Mouse (Mus musculus): ENCODE results near the gene Iqgap1. TPM values are rescaled to one million over a fixed set of nuclear protein-coding genes. Genes with fewer than 3 reads are reported as not detected.
A peak's percentile ranks its signal among the peaks of the same experiment; 100 is the strongest.

Gene Iqgap1
- total and polyA plus RNA-seq, 3 experiments = 20.6 to 87.9 (median 58.8) TPM

DNA sequence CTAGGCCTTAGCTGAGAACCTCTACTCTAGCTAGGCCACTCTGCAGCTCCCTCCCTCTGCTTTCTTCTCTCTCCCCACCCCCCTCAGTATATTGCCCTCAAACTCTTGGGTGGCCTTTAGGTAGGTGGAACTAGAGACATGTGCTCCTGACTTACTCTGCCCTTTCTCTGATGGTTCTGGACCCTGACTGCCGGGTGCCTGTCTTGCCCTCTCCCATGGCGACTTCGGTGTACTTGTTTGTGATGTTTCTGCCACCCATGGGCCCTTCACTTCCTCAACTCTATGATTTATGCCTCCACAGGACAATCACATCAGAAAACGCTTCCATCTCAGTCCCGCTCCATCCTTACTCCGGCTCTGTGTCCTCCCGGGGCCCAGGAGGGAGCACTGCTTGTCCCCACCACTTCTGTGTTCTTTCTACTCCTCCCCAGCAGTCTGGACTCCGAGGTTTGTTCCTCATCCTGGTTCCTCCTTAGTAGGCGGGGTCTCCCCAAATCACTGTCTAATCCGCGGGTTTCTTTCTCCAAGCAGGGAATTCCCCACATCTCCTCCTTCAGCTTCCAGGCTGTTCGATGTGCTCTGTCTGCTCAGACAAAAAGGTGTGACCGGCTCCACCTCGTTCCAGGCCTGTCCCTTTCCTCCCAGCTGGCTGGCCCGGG lies 20.0 kb upstream of the Iqgap1 start:
- TF ChIP-seq E2F4 (IDR thresholded peaks at IDR 0.05; ENCODE audit: borderline replicate concordance, low read depth, low read length) = no peak
- TF ChIP-seq POLR2AphosphoS2 (IDR thresholded peaks at IDR 0.05; ENCODE audit: low read length) = no peak
- no peak for TF ChIP-seq NRF1 (IDR thresholded peaks at IDR 0.05; ENCODE audit: insufficient read depth, low read depth, low read length, poor library complexity, severe bottlenecking)
- no peak for TF ChIP-seq POLR2A (IDR thresholded peaks at IDR 0.05; ENCODE audit: control insufficient read depth in 1 of 2, insufficient read depth in 1 of 2, low read depth in 1 of 2, low read length in 2 of 2, poor library complexity in 1 of 2)
- no peak for TF ChIP-seq JUND (IDR thresholded peaks at IDR 0.05; ENCODE audit: low read depth, low read length)
- no peak for TF ChIP-seq SMC3 (IDR thresholded peaks at IDR 0.05; ENCODE audit: low read depth, low read length)
- Histone ChIP-seq H3K9ac (ENCODE audit: control insufficient read depth, low read depth, low read length, poor library complexity, severe bottlenecking) (no peak overlapping the region), H3K4me1 (ENCODE audit: control insufficient read depth in 1 of 2, insufficient read depth in 2 of 2, low read length in 2 of 2) (peaks cover under 1 to 19% of the 10 kb centered on the region in 2 experiments), H3K79me2 (ENCODE audit: control insufficient read depth, insufficient read depth, low read length, poor library complexity) (no peaks in the 10 kb centered on the region), H3K27ac (ENCODE audit: control insufficient read depth, low read depth, low read length) (no peak overlapping the region), H3K27me3 (ENCODE audit: control insufficient read depth in 1 of 2, insufficient read depth in 2 of 2, low read length in 2 of 2) (no peaks in the 10 kb centered on the region), H3K4me3 (ENCODE audit: control insufficient read depth in 1 of 2, insufficient read depth in 1 of 2, low read depth in 2 of 2, low read length in 2 of 2) (peak overlapping the region in 1 of 2 experiments; percentile 12; a peak in 1 of 4 replicates), H3K36me3 (ENCODE audit: control insufficient read depth in 1 of 2, insufficient read depth in 2 of 2, low read length in 2 of 2) (peaks cover 0 to 11% of the 10 kb centered on the region in 2 experiments; a peak in 2 of 4 replicates), H3K9me3 (replicated peaks; ENCODE audit: insufficient read depth, low read length) (no peaks in the 10 kb centered on the region)
- DNase-seq (ENCODE audit: low read depth, low spot score) = no peak

DNA sequence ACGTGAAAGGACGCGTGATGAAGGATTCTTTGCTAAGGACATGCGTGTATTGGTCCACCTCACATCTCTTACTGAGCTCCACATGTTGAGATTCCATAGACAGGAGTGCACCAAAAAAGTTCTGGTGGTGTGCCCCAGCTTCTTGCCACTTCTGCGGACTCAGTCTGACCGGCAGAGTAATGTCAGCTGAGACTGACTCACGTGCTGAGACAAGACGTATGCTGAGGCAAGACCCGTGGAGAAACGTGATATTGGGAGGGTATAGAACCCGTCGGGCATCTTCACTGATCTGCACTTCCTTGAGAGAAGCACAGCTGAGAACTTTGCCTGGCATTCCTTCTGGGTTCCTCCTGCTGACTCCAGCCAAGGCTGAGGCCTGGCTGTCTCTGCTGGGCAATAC lies 18.9 kb upstream of the Iqgap1 start:
- no peaks in the 10 kb centered on the region for H3K27me3 ChIP-seq (ENCODE audit: control insufficient read depth in 1 of 2, insufficient read depth in 2 of 2, low read length in 2 of 2)
- H3K9me3 ChIP-seq (replicated peaks; ENCODE audit: insufficient read depth, low read length) = no peaks in the 10 kb centered on the region
- no peak overlapping the region for H3K4me3 ChIP-seq (ENCODE audit: control insufficient read depth in 1 of 2, insufficient read depth in 1 of 2, low read depth in 2 of 2, low read length in 2 of 2)
- H3K4me1 ChIP-seq (ENCODE audit: control insufficient read depth in 1 of 2, insufficient read depth in 2 of 2, low read length in 2 of 2) = peaks cover 5 to 24% of the 10 kb centered on the region in 2 experiments
- H3K79me2 ChIP-seq (ENCODE audit: control insufficient read depth, insufficient read depth, low read length, poor library complexity) = no peaks in the 10 kb centered on the region
- no peak overlapping the region for H3K27ac ChIP-seq (ENCODE audit: control insufficient read depth, low read depth, low read length)
- H3K36me3 ChIP-seq (ENCODE audit: control insufficient read depth in 1 of 2, insufficient read depth in 2 of 2, low read length in 2 of 2) = peaks cover 0 to 17% of the 10 kb centered on the region in 2 experiments; a peak in 2 of 4 replicates
- H3K9ac ChIP-seq (ENCODE audit: control insufficient read depth, low read depth, low read length, poor library complexity, severe bottlenecking) = no peak overlapping the region
- no peak for DNase-seq (ENCODE audit: low read depth, low spot score)
- no peak for TF ChIP-seq ZNF384 (IDR thresholded peaks at IDR 0.05; ENCODE audit: low read depth, low read length)
- TF ChIP-seq JUND (IDR thresholded peaks at IDR 0.05; ENCODE audit: low read depth, low read length) = no peak

DNA sequence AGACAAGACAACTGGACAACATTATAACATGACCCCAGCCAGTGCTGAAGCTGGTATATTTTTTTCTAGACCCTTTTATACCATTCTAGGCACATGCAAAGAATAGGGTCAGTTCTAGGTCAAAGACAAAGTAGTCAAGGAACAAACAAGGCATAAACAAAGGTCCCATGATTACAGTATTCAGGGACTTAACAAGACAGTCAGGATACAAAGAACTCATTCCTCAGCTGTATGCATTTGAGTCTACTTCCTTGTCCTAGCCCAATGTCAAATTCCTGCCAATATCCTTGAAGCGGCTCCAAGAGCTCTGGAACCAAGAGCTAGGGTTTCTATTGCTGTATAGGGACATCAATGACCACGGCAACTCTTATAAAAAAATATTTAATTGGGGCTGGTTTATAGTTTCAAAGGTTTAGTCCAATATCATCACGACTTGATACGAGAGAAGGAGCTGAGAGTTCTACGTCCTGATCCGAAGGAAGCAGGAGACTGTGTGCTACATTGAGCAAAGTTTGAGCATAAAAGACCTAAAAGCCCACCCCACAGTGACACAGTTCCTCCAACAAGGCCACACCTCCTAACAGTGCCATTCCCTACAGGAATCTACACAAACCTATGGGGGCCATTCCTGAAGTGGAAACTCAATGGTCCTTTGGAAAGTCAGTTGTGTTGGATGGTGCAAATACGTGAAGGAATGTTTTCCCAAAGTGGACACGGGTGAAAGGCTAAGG lies 18.3 kb upstream of the Iqgap1 start:
- peaks cover 5 to 20% of the 10 kb centered on the region in 2 experiments for H3K4me1 ChIP-seq (ENCODE audit: control insufficient read depth in 1 of 2, insufficient read depth in 2 of 2, low read length in 2 of 2)
- no peaks in the 10 kb centered on the region for H3K27me3 ChIP-seq (ENCODE audit: control insufficient read depth in 1 of 2, insufficient read depth in 2 of 2, low read length in 2 of 2)
- DNase-seq (ENCODE audit: low read depth, low spot score) = no peak
- peaks cover 0 to 13% of the 10 kb centered on the region in 2 experiments; a peak in 2 of 4 replicates for H3K36me3 ChIP-seq (ENCODE audit: control insufficient read depth in 1 of 2, insufficient read depth in 2 of 2, low read length in 2 of 2)
- no peak overlapping the region for H3K4me3 ChIP-seq (ENCODE audit: control insufficient read depth in 1 of 2, insufficient read depth in 1 of 2, low read depth in 2 of 2, low read length in 2 of 2)
- no peaks in the 10 kb centered on the region for H3K9me3 ChIP-seq (replicated peaks; ENCODE audit: insufficient read depth, low read length)
- no peak overlapping the region for H3K9ac ChIP-seq (ENCODE audit: control insufficient read depth, low read depth, low read length, poor library complexity, severe bottlenecking)
- no peak overlapping the region for H3K27ac ChIP-seq (ENCODE audit: control insufficient read depth, low read depth, low read length)
- no peak for TF ChIP-seq NRF1 (IDR thresholded peaks at IDR 0.05; ENCODE audit: insufficient read depth, low read depth, low read length, poor library complexity, severe bottlenecking)
- no peak for TF ChIP-seq JUND (IDR thresholded peaks at IDR 0.05; ENCODE audit: low read depth, low read length)
- no peak for TF ChIP-seq USF2 (IDR thresholded peaks at IDR 0.05; ENCODE audit: borderline replicate concordance in 1 of 2, insufficient read depth in 1 of 2, low read depth in 1 of 2, low read length in 2 of 2)
- no peak for TF ChIP-seq ZMIZ1 (IDR thresholded peaks at IDR 0.05; ENCODE audit: low read depth, low read length)
- no peak for TF ChIP-seq NELFE (IDR thresholded peaks at IDR 0.05; ENCODE audit: low read depth, low read length)
- TF ChIP-seq GABPA (IDR thresholded peaks at IDR 0.05; ENCODE audit: low read depth, low read length) = no peak
- TF ChIP-seq BHLHE40 (IDR thresholded peaks at IDR 0.05; ENCODE audit: borderline replicate concordance, low read depth, low read length) = no peak
- no peak for TF ChIP-seq ZNF384 (IDR thresholded peaks at IDR 0.05; ENCODE audit: low read depth, low read length)
- H3K79me2 ChIP-seq (ENCODE audit: control insufficient read depth, insufficient read depth, low read length, poor library complexity) = no peaks in the 10 kb centered on the region

All from MEL (cell line).